Mouse (Mus musculus) heart, embryonic 11.5 days (tissue): ENCODE measurements around the gene Prkcd. TPM values are rescaled to one million over a fixed set of nuclear protein-coding genes. Genes with fewer than 3 reads are reported as not detected.
A peak's percentile ranks its signal among the peaks of the same experiment; 100 is the strongest.
"Not testable (repeated sequence)": the region's sequence is repeated elsewhere in the genome, so short reads cannot be mapped to it uniquely, and the experiment has no call there.

Experiments
- ATAC-seq: fragments of 200-750 bp; cut with Nextera tagmentation; replicated peaks from 2 replicates; pipeline ENCODE4 v1.8.0; 2017; ENCODE audit warnings: moderate library complexity; ENCODE audit not compliant: insufficient number of reproducible peaks, low FRiP score, low TSS enrichment
- H3K27ac ChIP-seq: fragments of 300-500 bp; sonication (generic); 2 replicates; pipeline ENCODE4 v1.5.1; 2014; ENCODE audit warnings: mild to moderate bottlenecking, low read depth, low read length
- H3K27me3 ChIP-seq: fragments of 300-500 bp; sonication (generic); 2 replicates; pipeline ENCODE4 v1.6.1; 2014; ENCODE audit warnings: mild to moderate bottlenecking, low read length, mixed read lengths; ENCODE audit not compliant: control insufficient read depth, insufficient read depth
- H3K36me3 ChIP-seq: fragments of 300-500 bp; sonication (generic); 2 replicates; pipeline ENCODE4 v1.6.1; 2014; ENCODE audit warnings: mild to moderate bottlenecking, low read length, moderate library complexity, mixed read lengths; ENCODE audit not compliant: control insufficient read depth, insufficient read depth
- H3K4me1 ChIP-seq: fragments of 300-500 bp; sonication (generic); 2 replicates; pipeline ENCODE4 v1.6.1; 2014; ENCODE audit warnings: low read length; ENCODE audit not compliant: control insufficient read depth, insufficient read depth
- H3K4me2 ChIP-seq: fragments of 300-500 bp; sonication (generic); 2 replicates; pipeline ENCODE4 v1.6.1; 2014; ENCODE audit warnings: mild to moderate bottlenecking, moderate library complexity
- H3K4me3 ChIP-seq: fragments of 300-500 bp; sonication (generic); 2 replicates; pipeline ENCODE4 v1.5.1; 2014; ENCODE audit warnings: low read depth, low read length
- H3K9ac ChIP-seq: fragments of 300-500 bp; sonication (generic); 2 replicates; pipeline ENCODE4 v1.6.1; 2014; ENCODE audit warnings: mild to moderate bottlenecking, low read depth, low read length, moderate library complexity
- H3K9me3 ChIP-seq: fragments of 300-500 bp; sonication (generic); replicated peaks from 2 replicates; pipeline ENCODE4 v1.6.1; 2016; ENCODE audit warnings: low read length; ENCODE audit not compliant: control insufficient read depth
- WGBS: fragments of 180-500 bp; shearing (Covaris S2); extraction: QIAGEN DNeasy Blood & Tissue Kit; methylation state at CpG from one replicate; pipeline ENCODE4 v1.1.7; 2014; ENCODE audit not compliant: insufficient replicate concordance; 5-methylcytosine and 5-hydroxymethylcytosine counted together
- polyA plus RNA-seq: library from polyadenylated mRNA; unstranded; fragments of >200 nt; fragmentation: Nextera tagmentation; extraction: Ambion mirVana; gene quantifications from 2 replicates; pipeline ENCODE4 v1.2.1, GENCODE M21; 2014

Prkcd gene
- polyA plus RNA-seq, 1 experiment from 2014 or later = 25.5 TPM

GRCm38 (mm10) chr14:30579882-30580281 lies 46.1 kb downstream of the Prkcd start:
- Histone ChIP-seq H3K27ac (no peak overlapping the region), H3K4me2 (no peak overlapping the region), H3K36me3 (peaks cover 9% of the 10 kb centered on the region), H3K4me1 (peaks cover 7% of the 10 kb centered on the region), H3K9me3 (no peaks in the 10 kb centered on the region), H3K9ac (no peak overlapping the region), H3K27me3 (no peaks in the 10 kb centered on the region), H3K4me3 (no peak overlapping the region)
- ATAC-seq = no peak
- 34% methylated on average over 5 of the region's 5 CpGs for WGBS

GRCm38 (mm10) chr14:30579180-30579579 lies 46.8 kb downstream of the Prkcd start:
- Histone ChIP-seq H3K4me2 (no peak overlapping the region), H3K27me3 (no peaks in the 10 kb centered on the region), H3K4me1 (peaks cover 3% of the 10 kb centered on the region), H3K27ac (no peak overlapping the region), H3K9me3 (no peaks in the 10 kb centered on the region), H3K36me3 (peaks cover 10% of the 10 kb centered on the region), H3K9ac (no peak overlapping the region), H3K4me3 (no peak overlapping the region)
- no peak for ATAC-seq
- WGBS = 50% methylated on average over 5 of the region's 5 CpGs

- not testable (repeated sequence) for ATAC-seq, H3K9ac ChIP-seq
These were observed 48.5 kb downstream of the Prkcd start for GRCm38 (mm10) chr14:30577303-30578062.

GRCm38 (mm10) chr14:30576260-30576659 lies 49.8 kb downstream of the Prkcd start:
- 51% methylated on average over 5 of the region's 5 CpGs for WGBS
- H3K4me3 ChIP-seq = no peak overlapping the region
- H3K27ac ChIP-seq = no peak overlapping the region
- H3K4me1 ChIP-seq = peaks cover 3% of the 10 kb centered on the region
- H3K4me2 ChIP-seq = no peak overlapping the region
- peaks cover 24% of the 10 kb centered on the region for H3K36me3 ChIP-seq
- no peak for ATAC-seq
- no peaks in the 10 kb centered on the region for H3K9me3 ChIP-seq
- H3K27me3 ChIP-seq = no peaks in the 10 kb centered on the region
- no peak overlapping the region for H3K9ac ChIP-seq

More at GRCm38 (mm10) chr14:30577303-30578062, 48.5 kb downstream of the Prkcd start:
- H3K4me3 ChIP-seq, H3K27me3 ChIP-seq, H3K27ac ChIP-seq, H3K9me3 ChIP-seq, H3K4me1 ChIP-seq: not testable (repeated sequence)
- peaks cover 17% of the 10 kb centered on the region for H3K36me3 ChIP-seq
- peak overlapping the region; percentile 35; the same call in 1 of the 2 replicates for H3K4me2 ChIP-seq
- 13% methylated on average over 10 of the region's 12 CpGs for WGBS

GRCm38 (mm10) chr14:30575791-30576190 lies 50.2 kb downstream of the Prkcd start:
- H3K4me3 ChIP-seq = no peak overlapping the region
- H3K36me3 ChIP-seq = peaks cover 29% of the 10 kb centered on the region
- H3K9me3 ChIP-seq = no peaks in the 10 kb centered on the region
- 65% methylated on average over 7 of the region's 7 CpGs for WGBS
- ATAC-seq = no peak
- H3K4me1 ChIP-seq = peaks cover 3% of the 10 kb centered on the region
- H3K4me2 ChIP-seq = no peak overlapping the region
- H3K27me3 ChIP-seq = no peaks in the 10 kb centered on the region
- H3K9ac ChIP-seq = no peak overlapping the region
- no peak overlapping the region; the same call in 1 of the 2 replicates for H3K27ac ChIP-seq

GRCm38 (mm10) chr14:30573983-30574584 lies 51.9 kb downstream of the Prkcd start:
- Histone ChIP-seq H3K4me2 (no peak overlapping the region), H3K4me3 (no peak overlapping the region), H3K9me3 (no peaks in the 10 kb centered on the region), H3K9ac (no peak overlapping the region), H3K27ac (no peak overlapping the region), H3K27me3 (no peaks in the 10 kb centered on the region), H3K4me1 (peaks cover 3% of the 10 kb centered on the region), H3K36me3 (peaks cover 41% of the 10 kb centered on the region)
- WGBS = 60% methylated on average over 6 of the region's 6 CpGs
- ATAC-seq = no peak

- H3K27me3 ChIP-seq = no peaks in the 10 kb centered on the region
- 71% methylated on average over 8 of the region's 8 CpGs for WGBS
- no peak overlapping the region for H3K4me3 ChIP-seq
- H3K4me1 ChIP-seq = peaks cover 3% of the 10 kb centered on the region
- H3K9me3 ChIP-seq = no peaks in the 10 kb centered on the region
- H3K27ac ChIP-seq = no peak overlapping the region
- H3K9ac ChIP-seq = no peak overlapping the region
- H3K4me2 ChIP-seq = no peak overlapping the region
- ATAC-seq = no peak
- H3K36me3 ChIP-seq = peaks cover 49% of the 10 kb centered on the region
These were observed 52.8 kb downstream of the Prkcd start for GRCm38 (mm10) chr14:30573235-30573634.

- no peak overlapping the region for H3K9ac ChIP-seq
- no peak overlapping the region for H3K27ac ChIP-seq
- no peaks in the 10 kb centered on the region for H3K9me3 ChIP-seq
- no peak for ATAC-seq
- WGBS = 81% methylated on average over 10 of the region's 10 CpGs
- no peaks in the 10 kb centered on the region for H3K27me3 ChIP-seq
- no peak overlapping the region for H3K4me2 ChIP-seq
- no peak overlapping the region for H3K4me3 ChIP-seq
- peaks cover 3% of the 10 kb centered on the region for H3K4me1 ChIP-seq
- peaks cover 56% of the 10 kb centered on the region for H3K36me3 ChIP-seq
These were observed 53.8 kb downstream of the Prkcd start for GRCm38 (mm10) chr14:30572253-30572652.
